Mouse (Mus musculus) ovary, postnatal 36 days (tissue): ENCODE measurements around the gene Zfp334.

ENCODE experiments used
- DNase-seq: peaks from one replicate; pipeline ENCODE4 v3.0.0; 2022; ENCODE audit warnings: low spot score, mixed read lengths

Zfp334 gene

GRCm38 (mm10) chr2:165376001-165376400 is 12.1 kb downstream of the Zfp334 start:
- no peak for DNase-seq

DNA sequence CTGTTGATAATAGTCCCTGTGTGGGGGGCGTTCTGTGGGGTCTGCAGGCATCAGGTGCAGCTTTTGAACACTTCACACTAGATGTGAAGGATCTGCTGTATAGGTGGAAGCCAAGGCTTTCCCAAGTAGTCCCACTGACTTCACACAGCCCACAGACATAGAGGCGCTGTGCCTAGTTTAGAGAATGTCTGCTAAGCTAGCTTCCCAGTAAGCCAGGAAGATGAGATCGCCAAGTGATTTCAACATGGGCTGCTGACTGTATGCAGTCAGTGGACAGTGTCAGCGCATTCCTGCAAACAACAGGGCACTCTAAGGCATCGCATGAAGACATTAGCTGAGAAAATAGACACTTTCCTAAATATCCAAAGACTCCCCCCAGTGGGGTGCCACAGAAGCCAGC is 12.6 kb downstream of the Zfp334 start:
- DNase-seq, result no peak

GRCm38 (mm10) chr2:165371066-165371465 is 17.0 kb downstream of the Zfp334 start:
- no peak for DNase-seq

- DNase-seq, result no peak
Measured at GRCm38 (mm10) chr2:165370348-165370747, 17.7 kb downstream of the Zfp334 start.

DNA sequence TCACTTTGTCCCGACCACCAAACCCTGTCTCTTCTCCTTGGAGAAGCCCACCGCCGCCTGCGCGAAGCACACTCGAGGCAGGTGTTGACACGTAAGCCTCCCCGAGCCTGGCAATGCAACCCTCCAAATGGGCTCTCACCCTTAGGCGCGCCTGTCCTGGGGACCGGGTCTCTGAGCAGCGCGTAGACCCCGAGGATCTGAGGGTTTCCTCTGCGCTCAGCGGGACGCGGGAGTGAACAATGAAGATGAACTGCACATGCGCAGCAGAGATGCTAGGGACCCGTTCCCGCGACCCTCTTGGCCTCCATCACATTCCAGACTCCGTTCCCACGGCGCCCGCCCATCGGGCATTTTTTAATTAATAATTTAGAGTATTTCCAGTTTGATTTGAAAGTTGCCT is 19.6 kb downstream of the Zfp334 start, which contains the start of gene Zfp663:
TSS of gene Zfp663 (minus strand) at position 234 of the 400 bp plus-strand sequence.
- DNase-seq, result no peak

GRCm38 (mm10) chr2:165367868-165368439 is 20.1 kb downstream of the Zfp334 start:
- DNase-seq, result no peak

- DNase-seq, result peak; percentile 46
Measured at GRCm38 (mm10) chr2:165367047-165367520, 21.0 kb downstream of the Zfp334 start.

DNA sequence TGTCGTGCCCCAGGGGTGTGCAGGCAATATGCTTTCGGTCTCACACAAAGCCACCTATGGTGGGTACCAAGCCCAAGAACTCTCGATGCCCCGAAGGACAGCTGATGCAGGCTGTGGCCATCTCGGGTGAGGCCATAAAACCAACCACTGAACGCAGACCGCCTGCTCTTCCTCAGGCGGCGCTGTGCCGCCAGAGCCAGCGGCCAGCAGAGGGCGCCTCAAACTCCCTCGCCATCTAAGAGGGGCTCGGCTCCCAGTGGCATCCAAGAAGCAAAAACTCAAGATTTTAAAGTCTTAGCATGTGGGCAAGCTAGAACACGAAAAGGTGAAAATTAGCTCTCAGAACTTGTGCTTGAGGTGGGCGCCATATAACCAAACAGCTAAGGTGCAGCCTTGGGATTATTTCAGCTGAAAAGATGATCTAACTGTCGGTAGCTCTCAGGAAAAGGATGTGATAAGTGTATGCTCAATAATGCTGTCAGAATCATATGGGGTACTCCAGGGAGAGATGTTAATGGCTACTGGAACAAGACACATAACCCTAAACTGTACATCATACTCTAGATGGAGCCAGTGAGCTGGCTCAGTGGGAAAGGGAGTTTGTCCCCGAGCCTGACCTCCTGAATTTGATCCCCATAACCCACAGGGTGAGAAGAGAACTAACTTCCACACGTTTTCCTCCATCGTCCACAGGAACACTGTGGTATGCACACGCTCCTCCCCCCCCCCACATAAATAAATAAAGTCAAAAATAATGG is 23.5 kb downstream of the Zfp334 start:
- peak; percentile 57 for DNase-seq

- no peak for DNase-seq
Measured at GRCm38 (mm10) chr2:165363282-165363681, 24.8 kb downstream of the Zfp334 start.

DNA sequence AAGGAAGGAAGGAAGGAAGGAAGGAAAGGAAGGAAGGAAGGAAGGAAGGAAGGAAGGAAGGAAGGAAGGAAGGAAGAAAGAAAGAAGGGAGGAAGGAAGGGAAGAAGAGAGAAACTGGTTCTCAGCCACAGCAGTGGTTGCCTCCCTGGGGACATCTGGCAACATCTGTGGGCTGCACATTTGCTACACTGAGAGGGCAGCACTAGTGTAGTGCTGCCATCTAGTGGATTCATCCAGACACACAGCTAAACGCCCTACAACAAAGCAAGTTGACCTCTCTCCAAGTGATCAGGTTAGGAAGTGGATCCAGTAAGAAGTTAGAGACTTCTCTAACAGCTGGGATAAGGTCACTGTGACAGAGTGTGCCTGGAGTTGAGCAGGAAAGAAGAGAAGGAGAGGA is 27.2 kb downstream of the Zfp334 start:
- DNase-seq, result peak; percentile 21

GRCm38 (mm10) chr2:165351828-165352513 is 36.1 kb downstream of the Zfp334 start:
- DNase-seq, result no peak

GRCm38 (mm10) chr2:165349466-165349865 is 38.6 kb downstream of the Zfp334 start:
- DNase-seq, result no peak

- no peak for DNase-seq
Measured at GRCm38 (mm10) chr2:165346180-165346579, 41.9 kb downstream of the Zfp334 start.

- DNase-seq, result peak; percentile 62
Measured at GRCm38 (mm10) chr2:165337191-165337590, 50.9 kb downstream of the Zfp334 start.

DNA sequence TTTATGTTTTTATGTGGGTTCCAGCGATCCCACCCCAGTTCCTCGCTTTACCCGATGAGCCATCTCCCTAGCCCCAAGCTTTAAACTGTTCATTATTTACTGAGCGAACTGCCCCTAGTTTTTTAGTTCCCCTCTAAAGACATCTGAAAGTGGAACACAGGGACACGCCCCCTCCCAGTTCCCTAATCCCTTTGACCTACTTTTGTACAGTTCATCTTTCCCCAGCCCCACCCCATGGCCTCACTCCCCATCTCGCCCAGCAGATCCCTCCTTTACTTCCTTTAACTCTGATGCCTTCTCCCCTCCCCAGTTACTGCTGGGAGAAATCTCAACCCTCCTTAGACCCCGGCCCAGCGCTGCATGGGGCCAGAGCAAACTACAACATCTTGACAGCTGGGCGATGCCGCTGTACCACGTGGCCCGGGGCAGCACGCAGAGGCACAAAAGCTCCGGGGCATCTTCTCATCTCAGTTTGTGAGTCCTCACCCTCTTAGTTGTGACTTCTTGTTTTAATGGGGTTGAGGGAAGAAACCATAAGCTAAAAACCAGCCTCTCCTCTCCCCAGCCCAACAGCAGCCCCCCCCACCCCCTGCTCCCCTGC is 55.3 kb downstream of the Zfp334 start:
- no peak for DNase-seq

DNA sequence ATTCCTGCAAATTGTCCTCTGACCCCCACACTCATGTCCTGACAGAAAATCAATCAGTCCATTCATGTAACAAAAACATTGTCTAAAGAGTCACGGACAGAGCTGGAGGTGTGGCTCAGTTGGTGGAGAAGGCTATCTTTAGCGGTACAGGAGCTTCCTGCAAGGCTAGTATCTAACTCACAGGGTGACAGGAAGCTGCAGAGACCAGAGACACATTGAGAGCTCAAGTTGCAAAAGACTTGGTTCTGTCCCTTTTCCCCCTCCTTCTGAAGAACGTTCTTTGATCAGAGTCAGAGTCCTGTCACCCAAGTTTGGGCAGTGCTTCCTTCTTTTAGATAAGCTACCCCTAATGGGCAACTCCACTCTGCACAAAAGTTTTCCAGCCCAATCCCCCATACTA is 58.4 kb downstream of the Zfp334 start:
- DNase-seq, result no peak

DNA sequence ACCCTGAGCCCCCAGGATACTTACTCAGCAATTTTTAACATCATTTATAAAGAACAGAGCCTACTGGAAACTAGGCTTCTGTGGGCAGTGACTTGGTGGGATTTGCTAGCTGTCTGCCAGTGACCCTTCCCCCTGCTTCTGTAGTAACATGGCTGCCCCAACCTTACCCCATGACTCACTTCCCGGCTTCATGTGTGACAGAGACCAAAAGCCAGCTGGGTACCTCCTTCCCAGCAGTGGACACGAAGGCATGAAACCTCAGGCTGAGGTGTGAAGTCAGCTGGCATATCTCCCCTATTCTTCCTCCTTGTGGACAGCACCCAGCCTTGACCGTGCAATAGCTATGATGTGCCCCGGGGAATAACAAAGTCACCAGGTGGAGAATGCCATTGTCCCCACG is 59.3 kb downstream of the Zfp334 start:
- no peak for DNase-seq

- no peak for DNase-seq
Measured at GRCm38 (mm10) chr2:165327386-165327785, 60.7 kb downstream of the Zfp334 start.

GRCm38 (mm10) chr2:165326304-165327190 is 61.5 kb downstream of the Zfp334 start, which contains the start of gene Elmo2:
Gene Elmo2 (minus strand): TSS chr2:165326479.
- DNase-seq, result peak; percentile 95

DNA sequence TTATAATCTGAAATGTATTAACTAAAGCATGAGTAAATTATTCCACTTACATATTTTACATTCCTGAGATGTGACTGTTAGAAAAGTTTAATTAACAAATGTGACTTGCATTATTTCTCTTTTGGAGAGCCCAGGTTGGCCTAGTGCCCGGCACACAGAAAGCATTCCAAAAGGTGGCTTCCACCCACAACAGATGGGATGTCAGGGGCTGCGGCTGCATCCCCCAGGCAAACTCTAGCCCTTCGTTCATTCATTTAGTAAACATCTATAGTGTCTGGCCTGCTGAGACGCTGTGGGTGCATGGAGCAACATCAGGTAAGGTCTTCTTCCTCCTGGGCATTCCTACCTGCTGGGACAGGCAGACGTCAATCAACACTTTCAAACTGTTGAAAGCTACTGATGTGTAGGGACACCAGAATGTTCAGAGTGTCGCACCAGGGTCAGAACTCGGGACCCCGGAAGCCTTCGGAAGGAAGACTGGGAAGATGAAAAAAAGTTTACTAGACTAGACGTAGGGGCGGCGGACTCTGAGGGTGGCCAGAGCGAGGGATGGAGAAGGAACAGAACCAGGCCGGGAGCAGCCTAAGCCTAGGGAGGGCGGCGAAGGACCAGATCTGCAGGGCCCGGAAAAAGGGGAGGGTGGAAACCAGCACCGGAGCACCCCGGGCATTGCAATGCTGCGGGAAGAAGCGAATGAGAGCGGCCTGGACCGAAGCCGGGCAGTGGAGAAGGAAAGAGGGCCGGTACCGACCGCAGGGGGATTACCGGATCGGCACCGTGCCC is 62.3 kb downstream of the Zfp334 start:
- no peak for DNase-seq
